Mouse (Mus musculus) cerebellum, adult 2 months (tissue): ENCODE measurements around the gene Asb11. TPM values are rescaled to one million over a fixed set of nuclear protein-coding genes. Genes with fewer than 3 reads are reported as not detected.

Source experiments
- DNase-seq, 2 experiments: peaks; one replicate each; pipeline ENCODE4 v3.0.0; 2021
- H3K27ac ChIP-seq: fragments of 200-500 bp; 2 replicates; pipeline ENCODE4 v1.5.1; 2012; ENCODE audit warnings: low read length, control low read depth, inconsistent platforms; ENCODE audit not compliant: insufficient read depth
- H3K27me3 ChIP-seq: fragments of 200-500 bp; 2 replicates; pipeline ENCODE4 v1.6.1; 2012; ENCODE audit warnings: inconsistent platforms, mild to moderate bottlenecking, low read length, moderate library complexity; ENCODE audit not compliant: control insufficient read depth, insufficient read depth
- H3K4me1 ChIP-seq: fragments of 200-500 bp; 2 replicates; pipeline ENCODE4 v1.6.1; 2011; ENCODE audit warnings: low read length; ENCODE audit not compliant: control insufficient read depth, insufficient read depth
- H3K4me3 ChIP-seq: fragments of 200-500 bp; replicated peaks from 2 replicates; pipeline ENCODE3; 2011; ENCODE audit warnings: mild to moderate bottlenecking, low read depth, low read length, control low read depth; ENCODE audit not compliant: insufficient read depth
- CTCF ChIP-seq: fragments of 200-500 bp; IDR thresholded peaks from 2 replicates; pipeline ENCODE4 v1.5.1; 2011; ENCODE audit warnings: low read depth, mild to moderate bottlenecking, control low read depth, low read length, moderate library complexity, borderline replicate concordance; ENCODE audit not compliant: insufficient read depth
- POLR2A ChIP-seq: fragments of 200-500 bp; IDR thresholded peaks from 2 replicates; pipeline ENCODE4 v1.6.1; 2011; ENCODE audit warnings: low read length, control low read depth, borderline replicate concordance; ENCODE audit not compliant: insufficient read depth
- WGBS: fragments of 180-500 bp; shearing (Covaris S2); methylation state at CpG from one replicate; pipeline ENCODE4 v1.1.7; 2018; 5-methylcytosine and 5-hydroxymethylcytosine counted together
- polyA plus RNA-seq: library from polyadenylated mRNA; depleted of rRNA; stranded (reverse); fragments of >200 nt; gene quantifications from 2 replicates; pipeline ENCODE4 v1.2.3, GENCODE M21; 2012

Gene Asb11
- polyA plus RNA-seq, 1 experiment = 0.31 TPM

- no peaks in the 10 kb centered on the region for H3K27me3 ChIP-seq
- H3K4me1 ChIP-seq = no peaks in the 10 kb centered on the region
- no peak for DNase-seq
- no peak overlapping the region for H3K27ac ChIP-seq
- no peak for TF ChIP-seq CTCF
- TF ChIP-seq POLR2A = no peak
- no peak overlapping the region for H3K4me3 ChIP-seq
These were observed 18.8 kb upstream of the Asb11 start for GRCm38 (mm10) chrX:164418008-164418407.

- peak; percentile 84; the same call in 1 of the 2 replicates for TF ChIP-seq POLR2A
- TF ChIP-seq CTCF = no peak
- Histone ChIP-seq H3K27ac (peak within 1 kb of the TSS; percentile 93), H3K4me1 (no peaks in the 10 kb centered on the region), H3K4me3 (peak within 1 kb of the TSS; percentile 100), H3K27me3 (no peaks in the 10 kb centered on the region)
- peak; percentile 90 to 95 for DNase-seq
- WGBS = 6% methylated on average over 40 of the region's 40 CpGs
These were observed 17.3 kb upstream of the Asb11 start, which contains the start of gene Piga for GRCm38 (mm10) chrX:164419471-164419939. Gene Piga (plus strand): TSS chrX:164419787.

GRCm38 (mm10) chrX:164419955-164420354 is 16.8 kb upstream of the Asb11 start:
- DNase-seq = no peak
- no peak for TF ChIP-seq POLR2A
- WGBS = 9% methylated on average over 13 of the region's 13 CpGs
- Histone ChIP-seq H3K4me3 (peak overlapping the region; percentile 100), H3K27me3 (no peaks in the 10 kb centered on the region), H3K4me1 (no peaks in the 10 kb centered on the region), H3K27ac (peak overlapping the region; percentile 93)

DNA sequence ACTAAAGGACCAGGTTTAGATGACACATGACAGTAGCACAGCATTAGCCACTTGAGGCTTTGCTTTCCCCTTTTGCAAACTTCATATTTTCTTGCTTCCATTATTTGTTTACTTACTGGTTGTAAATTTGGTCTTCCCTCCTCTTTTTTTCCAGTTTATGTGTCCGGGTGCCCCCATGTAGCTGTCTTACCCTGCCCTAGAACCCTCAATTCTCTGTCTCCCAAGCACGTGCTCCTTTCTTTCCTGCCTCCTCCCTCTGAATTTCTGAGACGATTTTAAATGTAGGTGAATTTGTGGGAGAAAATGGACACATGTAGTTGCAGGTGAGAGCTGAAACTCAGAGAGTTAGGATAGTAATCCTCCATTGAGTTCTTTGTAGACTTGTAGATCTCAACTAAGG is 16.3 kb upstream of the Asb11 start:
- H3K27me3 ChIP-seq = no peaks in the 10 kb centered on the region
- H3K4me1 ChIP-seq = no peaks in the 10 kb centered on the region
- WGBS = 24% methylated on average over 3 of the region's 3 CpGs
- TF ChIP-seq POLR2A (no peak), CTCF (no peak)
- no peak overlapping the region for H3K27ac ChIP-seq
- no peak for DNase-seq
- H3K4me3 ChIP-seq = peak overlapping the region; percentile 100

DNA sequence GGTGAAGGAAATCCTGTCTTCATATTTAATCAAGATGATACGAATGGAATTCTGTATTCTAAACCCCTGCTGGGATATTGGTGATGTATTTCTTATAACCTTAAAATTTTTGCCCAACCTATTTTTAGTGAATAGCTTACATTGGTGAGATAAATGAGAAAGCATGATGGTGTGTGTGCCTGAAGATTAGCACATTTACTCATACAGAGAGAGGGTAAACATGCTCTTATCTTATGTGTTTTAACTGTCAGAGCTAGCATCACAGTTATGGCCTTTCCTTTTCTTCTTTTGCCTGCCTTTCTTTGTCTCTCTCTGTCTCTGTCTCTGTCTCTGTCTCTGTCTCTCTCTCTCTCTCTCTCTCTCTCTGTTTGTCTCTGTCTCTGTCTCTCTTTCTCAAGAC is 12.0 kb upstream of the Asb11 start:
- WGBS = 92% methylated on average over 1 of the region's 1 CpGs
- no peak for TF ChIP-seq POLR2A
- H3K27ac ChIP-seq = no peak overlapping the region
- no peak for DNase-seq
- H3K4me3 ChIP-seq = no peak overlapping the region
- H3K4me1 ChIP-seq = no peaks in the 10 kb centered on the region
- no peaks in the 10 kb centered on the region for H3K27me3 ChIP-seq

DNA sequence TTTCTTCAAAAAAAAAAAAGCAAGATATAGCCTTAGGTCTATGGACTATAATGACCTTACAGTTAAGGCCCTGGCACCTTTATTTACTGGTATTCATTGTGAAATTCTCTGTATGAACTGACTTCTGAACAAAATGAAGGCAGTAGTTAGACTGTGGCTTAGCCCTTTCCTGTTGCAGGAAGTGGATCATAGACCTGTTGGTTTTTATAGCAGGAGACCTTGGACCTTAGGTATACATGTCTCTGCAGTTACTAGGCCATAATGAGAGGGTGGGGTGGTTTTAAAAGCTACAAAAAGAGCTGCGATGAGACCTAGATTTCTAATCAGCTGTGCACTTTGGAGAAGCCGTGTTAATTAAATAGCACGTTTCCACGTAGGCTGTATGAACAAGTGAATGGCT is 9.5 kb upstream of the Asb11 start:
- Histone ChIP-seq H3K27ac (no peak overlapping the region), H3K4me1 (no peaks in the 10 kb centered on the region), H3K4me3 (no peak overlapping the region), H3K27me3 (no peaks in the 10 kb centered on the region)
- 93% methylated on average over 4 of the region's 4 CpGs for WGBS
- no peak for TF ChIP-seq CTCF
- no peak for TF ChIP-seq POLR2A
- DNase-seq = no peak

GRCm38 (mm10) chrX:164428224-164428623 is 8.6 kb upstream of the Asb11 start:
- Histone ChIP-seq H3K4me3 (no peak overlapping the region), H3K27ac (no peak overlapping the region), H3K4me1 (no peaks in the 10 kb centered on the region), H3K27me3 (no peaks in the 10 kb centered on the region)
- WGBS = 86% methylated on average over 2 of the region's 2 CpGs
- TF ChIP-seq CTCF (no peak), POLR2A (no peak)
- no peak for DNase-seq

GRCm38 (mm10) chrX:164430621-164431020 is 6.2 kb upstream of the Asb11 start:
- Histone ChIP-seq H3K4me1 (no peaks in the 10 kb centered on the region), H3K4me3 (no peak overlapping the region), H3K27me3 (no peaks in the 10 kb centered on the region), H3K27ac (no peak overlapping the region)
- 94% methylated on average over 6 of the region's 6 CpGs for WGBS
- TF ChIP-seq POLR2A (no peak), CTCF (no peak)
- no peak for DNase-seq
